Mouse (Mus musculus) MN1 (cell line): ENCODE results near the gene Fcho2.

Experiments
- DNase-seq: peaks from one replicate; pipeline ENCODE4 v3.0.0-alpha.2; 2016; ENCODE audit warnings: low spot score

Gene Fcho2

DNA sequence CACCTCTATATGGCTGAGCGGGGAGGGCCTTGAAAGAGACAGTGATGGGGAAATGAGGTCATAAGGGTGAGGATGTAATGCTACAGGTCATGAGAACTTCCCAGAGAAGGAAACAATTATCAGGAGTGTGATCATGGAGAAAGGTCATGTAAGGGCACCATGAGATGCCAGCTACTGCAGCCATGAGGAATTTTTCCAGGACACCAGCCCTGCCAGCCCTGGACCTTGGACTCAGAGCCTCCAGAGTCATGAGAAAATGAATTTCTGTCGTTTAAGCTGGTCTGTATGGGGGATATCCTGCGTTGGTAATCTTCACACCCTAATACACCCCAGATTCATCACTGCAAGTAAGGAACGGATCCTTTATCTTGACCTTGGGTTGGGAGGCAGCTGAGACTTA, 141.3 kb downstream of the Fcho2 start:
- no peak for DNase-seq
